Mouse (Mus musculus): Measurements from ENCODE around the gene Scgb1c1. TPM values are rescaled to one million over a fixed set of nuclear protein-coding genes. Genes with fewer than 3 reads are reported as not detected.
"Not testable (repeated sequence)": the region's sequence is repeated elsewhere in the genome, so short reads cannot be mapped to it uniquely, and the experiment has no call there.

Scgb1c1 gene
- polyA plus RNA-seq, 1 experiment from 2014 or later = not detected

- no peaks in the 10 kb centered on the region for H3K27me3 ChIP-seq (ENCODE audit: control insufficient read depth, insufficient read depth, low read depth, low read length)
- no peaks in the 10 kb centered on the region for H3K9me3 ChIP-seq (replicated peaks; ENCODE audit: control insufficient read depth, low read length, poor library complexity, severe bottlenecking)
- H3K4me1 ChIP-seq (ENCODE audit: control insufficient read depth, insufficient read depth, low read length) = peaks cover 16% of the 10 kb centered on the region
- peak overlapping the region; percentile 93 for H3K27ac ChIP-seq (ENCODE audit: low read length)
- under 1% methylated on average over 12 of the region's 12 CpGs for WGBS
- peak overlapping the region; percentile 94 for H3K4me3 ChIP-seq (ENCODE audit: low read depth, low read length)
- H3K36me3 ChIP-seq (ENCODE audit: control insufficient read depth, insufficient read depth, low read length) = peaks cover 13% of the 10 kb centered on the region
- peak overlapping the region; percentile 82 for H3K9ac ChIP-seq (ENCODE audit: low read depth, low read length)
- H3K4me2 ChIP-seq (ENCODE audit: low read length) = peak overlapping the region; percentile 71
- no peak for ATAC-seq
Observed at GRCm38 (mm10) chr7:140882469-140882803, 37.1 kb downstream of the Scgb1c1 start.

DNA sequence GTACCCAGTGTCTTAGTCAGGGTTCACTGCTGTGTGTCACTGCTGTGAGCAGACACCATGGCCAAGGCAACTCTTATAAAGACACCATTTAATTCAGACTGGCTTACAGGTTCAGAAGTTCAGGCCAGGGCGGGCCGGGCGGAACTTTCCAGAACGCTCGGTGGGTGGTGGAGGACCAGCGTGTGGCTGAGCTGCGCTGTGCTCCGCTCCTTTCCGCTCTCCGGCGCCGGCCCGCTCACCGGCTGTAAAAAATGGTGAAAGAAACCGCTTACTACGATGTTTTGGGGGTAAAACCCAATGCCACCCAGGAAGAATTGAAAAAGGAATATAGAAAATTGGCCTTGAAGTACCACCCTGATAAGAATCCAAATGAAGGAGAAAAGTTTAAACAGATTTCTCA is 45.3 kb downstream of the Scgb1c1 start:
- not testable (repeated sequence) for H3K4me1 ChIP-seq (ENCODE audit: control insufficient read depth, insufficient read depth, low read length); ATAC-seq
- WGBS = 96% methylated on average over 16 of the region's 16 CpGs

DNA sequence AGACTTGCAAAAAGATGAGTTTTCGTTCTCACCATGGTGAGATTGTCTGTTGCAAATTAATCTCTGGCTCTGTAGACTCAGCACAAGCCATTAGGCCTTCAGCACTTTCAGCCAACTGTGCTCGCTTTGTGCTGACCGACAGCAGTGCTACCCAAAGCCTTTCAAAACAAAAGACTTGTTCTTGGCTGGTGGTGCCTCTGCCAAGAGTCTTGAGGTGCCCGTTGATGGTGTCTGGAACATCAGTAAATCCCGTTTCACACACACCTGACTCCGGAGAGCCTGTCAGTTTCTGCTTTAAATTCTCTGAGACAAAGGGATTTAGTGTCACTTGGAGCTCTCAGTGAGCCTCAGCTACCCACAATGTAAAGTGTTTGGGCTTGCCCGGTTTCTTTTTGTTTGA is 48.7 kb downstream of the Scgb1c1 start:
- Histone ChIP-seq H3K9ac (ENCODE audit: low read depth, low read length) (no peak overlapping the region), H3K9me3 (replicated peaks; ENCODE audit: control insufficient read depth, low read length, poor library complexity, severe bottlenecking) (no peaks in the 10 kb centered on the region), H3K4me1 (ENCODE audit: control insufficient read depth, insufficient read depth, low read length) (no peaks in the 10 kb centered on the region), H3K27me3 (ENCODE audit: control insufficient read depth, insufficient read depth, low read depth, low read length) (no peaks in the 10 kb centered on the region), H3K36me3 (ENCODE audit: control insufficient read depth, insufficient read depth, low read length) (peaks cover 42% of the 10 kb centered on the region), H3K4me2 (ENCODE audit: low read length) (no peak overlapping the region), H3K4me3 (ENCODE audit: low read depth, low read length) (no peak overlapping the region), H3K27ac (ENCODE audit: low read length) (no peak overlapping the region)
- no peak for ATAC-seq
- WGBS = 89% methylated on average over 7 of the region's 7 CpGs

More for the DNA sequence above, 45.3 kb downstream of the Scgb1c1 start:
- H3K4me3 ChIP-seq (ENCODE audit: low read depth, low read length); H3K9me3 ChIP-seq (replicated peaks; ENCODE audit: control insufficient read depth, low read length, poor library complexity, severe bottlenecking); H3K27ac ChIP-seq (ENCODE audit: low read length); H3K27me3 ChIP-seq (ENCODE audit: control insufficient read depth, insufficient read depth, low read depth, low read length); H3K9ac ChIP-seq (ENCODE audit: low read depth, low read length); H3K4me2 ChIP-seq (ENCODE audit: low read length): not testable (repeated sequence)
- peaks cover 40% of the 10 kb centered on the region for H3K36me3 ChIP-seq (ENCODE audit: control insufficient read depth, insufficient read depth, low read length)

DNA sequence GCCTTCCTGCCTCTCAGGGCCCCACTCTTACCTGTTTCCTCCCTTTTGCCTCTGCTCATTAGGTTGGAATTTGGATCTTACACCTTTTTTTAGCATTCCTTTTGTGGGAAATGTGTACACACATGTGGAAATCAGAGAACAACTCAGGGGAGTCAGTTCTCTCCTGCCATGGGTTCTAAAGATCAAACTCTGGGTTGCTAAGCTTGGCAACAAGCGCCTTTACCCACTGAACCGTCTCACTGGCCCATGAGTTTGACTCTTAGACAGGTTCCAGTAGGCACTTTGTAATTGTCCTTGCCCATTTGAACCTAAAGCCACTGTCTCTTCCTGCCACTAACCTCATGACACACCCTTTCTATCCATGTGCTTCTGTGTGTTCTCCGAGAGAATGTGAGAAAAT is 49.3 kb downstream of the Scgb1c1 start:
- H3K4me2 ChIP-seq (ENCODE audit: low read length) = no peak overlapping the region
- WGBS = 94% methylated on average over 3 of the region's 3 CpGs
- H3K27ac ChIP-seq (ENCODE audit: low read length) = no peak overlapping the region
- no peaks in the 10 kb centered on the region for H3K9me3 ChIP-seq (replicated peaks; ENCODE audit: control insufficient read depth, low read length, poor library complexity, severe bottlenecking)
- no peaks in the 10 kb centered on the region for H3K4me1 ChIP-seq (ENCODE audit: control insufficient read depth, insufficient read depth, low read length)
- no peaks in the 10 kb centered on the region for H3K27me3 ChIP-seq (ENCODE audit: control insufficient read depth, insufficient read depth, low read depth, low read length)
- peaks cover 43% of the 10 kb centered on the region for H3K36me3 ChIP-seq (ENCODE audit: control insufficient read depth, insufficient read depth, low read length)
- H3K9ac ChIP-seq (ENCODE audit: low read depth, low read length) = no peak overlapping the region
- H3K4me3 ChIP-seq (ENCODE audit: low read depth, low read length) = no peak overlapping the region
- no peak for ATAC-seq

Other genes starting within 250 kb of the Scgb1c1 start
- gene Olfr46, start 244.3 kb upstream of the Scgb1c1 start, polyA plus RNA-seq (2015; fragmentation: Nextera tagmentation; extraction: Ambion mirVana) = 0.03 TPM in 1 of 2 replicates, not detected in the other
- not detected in 2 replicates for gene Olfr61, start 216.6 kb upstream of the Scgb1c1 start, polyA plus RNA-seq (2015; fragmentation: Nextera tagmentation; extraction: Ambion mirVana)
- not detected in 2 replicates for gene Olfr53, start 199.1 kb upstream of the Scgb1c1 start, polyA plus RNA-seq (2015; fragmentation: Nextera tagmentation; extraction: Ambion mirVana)
- gene Olfr539, start 185.6 kb upstream of the Scgb1c1 start, polyA plus RNA-seq (2015; fragmentation: Nextera tagmentation; extraction: Ambion mirVana) = 0.03 TPM in 1 of 2 replicates, not detected in the other
- not detected in 2 replicates for gene Olfr45, start 163.6 kb upstream of the Scgb1c1 start, polyA plus RNA-seq (2015; fragmentation: Nextera tagmentation; extraction: Ambion mirVana)
- gene Olfr541, start 148.3 kb upstream of the Scgb1c1 start, polyA plus RNA-seq (2015; fragmentation: Nextera tagmentation; extraction: Ambion mirVana) = not detected in 2 replicates
- gene Cyp2e1, start 81.8 kb upstream of the Scgb1c1 start, polyA plus RNA-seq (2015; fragmentation: Nextera tagmentation; extraction: Ambion mirVana) = not detected in 2 replicates
- 0.34 and 0.36 TPM in 2 replicates for gene Syce1, start 57.7 kb upstream of the Scgb1c1 start, polyA plus RNA-seq (2015; fragmentation: Nextera tagmentation; extraction: Ambion mirVana)
- gene Zfp941, start 23.4 kb upstream of the Scgb1c1 start, polyA plus RNA-seq (2015; fragmentation: Nextera tagmentation; extraction: Ambion mirVana) = 37.0 and 38.4 TPM in 2 replicates
- not detected in 2 replicates for gene Urah, start 10.5 kb upstream of the Scgb1c1 start, polyA plus RNA-seq (2015; fragmentation: Nextera tagmentation; extraction: Ambion mirVana)
- not detected in 2 replicates for gene Odf3, start 2.3 kb downstream of the Scgb1c1 start, polyA plus RNA-seq (2015; fragmentation: Nextera tagmentation; extraction: Ambion mirVana)
- 0.39 TPM in 1 of 2 replicates, not detected in the other for gene Gm45785, start 10.8 kb downstream of the Scgb1c1 start, polyA plus RNA-seq (2015; fragmentation: Nextera tagmentation; extraction: Ambion mirVana)
- 107 TPM in 2 replicates for gene Ric8a, start 11.4 kb downstream of the Scgb1c1 start, polyA plus RNA-seq (2015; fragmentation: Nextera tagmentation; extraction: Ambion mirVana)
- gene Bet1l, start 12.0 kb downstream of the Scgb1c1 start, polyA plus RNA-seq (2015; fragmentation: Nextera tagmentation; extraction: Ambion mirVana) = 33.3 and 40.0 TPM in 2 replicates
- gene Psmd13, start 36.4 kb downstream of the Scgb1c1 start, polyA plus RNA-seq (2015; fragmentation: Nextera tagmentation; extraction: Ambion mirVana) = 260 and 268 TPM in 2 replicates
- gene Sirt3, start 36.8 kb downstream of the Scgb1c1 start, polyA plus RNA-seq (2015; fragmentation: Nextera tagmentation; extraction: Ambion mirVana) = 49.1 and 58.2 TPM in 2 replicates
- gene Cox8b, start 54.9 kb downstream of the Scgb1c1 start, polyA plus RNA-seq (2015; fragmentation: Nextera tagmentation; extraction: Ambion mirVana) = not detected in 2 replicates
- gene Nlrp6, start 75.4 kb downstream of the Scgb1c1 start, polyA plus RNA-seq (2015; fragmentation: Nextera tagmentation; extraction: Ambion mirVana) = 0.58 and 0.81 TPM in 2 replicates
- gene Pgghg, start 95.8 kb downstream of the Scgb1c1 start, polyA plus RNA-seq (2015; fragmentation: Nextera tagmentation; extraction: Ambion mirVana) = 5.4 and 6.3 TPM in 2 replicates
- gene Ifitm5, start 104.7 kb downstream of the Scgb1c1 start, polyA plus RNA-seq (2015; fragmentation: Nextera tagmentation; extraction: Ambion mirVana) = 0.29 and 1.3 TPM in 2 replicates
- not detected in 2 replicates for gene Gm45717, start 110.4 kb downstream of the Scgb1c1 start, polyA plus RNA-seq (2015; fragmentation: Nextera tagmentation; extraction: Ambion mirVana)
- 118 and 129 TPM in 2 replicates for gene Ifitm2, start 110.4 kb downstream of the Scgb1c1 start, polyA plus RNA-seq (2015; fragmentation: Nextera tagmentation; extraction: Ambion mirVana)
- 9.0 and 11.1 TPM in 2 replicates for gene Ifitm1, start 121.7 kb downstream of the Scgb1c1 start, polyA plus RNA-seq (2015; fragmentation: Nextera tagmentation; extraction: Ambion mirVana)
- gene Ifitm3, start 165.2 kb downstream of the Scgb1c1 start, polyA plus RNA-seq (2015; fragmentation: Nextera tagmentation; extraction: Ambion mirVana) = 28.2 and 37.3 TPM in 2 replicates
- 0.69 and 0.91 TPM in 2 replicates for gene Ifitm6, start 172.4 kb downstream of the Scgb1c1 start, polyA plus RNA-seq (2015; fragmentation: Nextera tagmentation; extraction: Ambion mirVana)
- not detected in 2 replicates for gene Gm17387, start 183.6 kb downstream of the Scgb1c1 start, polyA plus RNA-seq (2015; fragmentation: Nextera tagmentation; extraction: Ambion mirVana)
- gene B4galnt4, start 215.6 kb downstream of the Scgb1c1 start, polyA plus RNA-seq (2015; fragmentation: Nextera tagmentation; extraction: Ambion mirVana) = 59.5 and 65.7 TPM in 2 replicates
- gene Pkp3, start 232.7 kb downstream of the Scgb1c1 start, polyA plus RNA-seq (2015; fragmentation: Nextera tagmentation; extraction: Ambion mirVana) = 0.06 TPM in 1 of 2 replicates, not detected in the other